Mouse (Mus musculus) hindbrain, postnatal 0 days (tissue): Measurements from ENCODE around the gene Crebrf. TPM values are rescaled to one million over a fixed set of nuclear protein-coding genes. Genes with fewer than 3 reads are reported as not detected.

ENCODE experiments used
- ATAC-seq: fragments of 200-750 bp; cut with Nextera tagmentation; 2 replicates; pipeline ENCODE4 v1.8.0; 2017; ENCODE audit warnings: mild to moderate bottlenecking, moderate TSS enrichment, moderate library complexity
- DNase-seq: peaks from one replicate; pipeline ENCODE4 v3.0.0-alpha.2; 2015; ENCODE audit warnings: low spot score
- H3K27ac ChIP-seq: fragments of 300-500 bp; sonication (generic); 2 replicates; pipeline ENCODE4 v1.5.1; 2014; ENCODE audit warnings: mild to moderate bottlenecking
- H3K27me3 ChIP-seq: fragments of 300-500 bp; sonication (generic); 2 replicates; pipeline ENCODE4 v1.6.1; 2014; ENCODE audit warnings: low read length, mixed read lengths; ENCODE audit not compliant: insufficient read depth
- H3K36me3 ChIP-seq: fragments of 300-500 bp; sonication (generic); 2 replicates; pipeline ENCODE4 v1.6.1; 2014; ENCODE audit warnings: low read length, mixed read lengths; ENCODE audit not compliant: insufficient read depth
- H3K4me1 ChIP-seq: fragments of 300-500 bp; sonication (generic); 2 replicates; pipeline ENCODE4 v1.6.1; 2014; ENCODE audit warnings: antibody characterized with exemption, low read length, mixed read lengths; ENCODE audit not compliant: insufficient read depth
- H3K4me2 ChIP-seq: fragments of 300-500 bp; sonication (generic); 2 replicates; pipeline ENCODE4 v1.6.1; 2014; ENCODE audit warnings: low read depth, mild to moderate bottlenecking, low read length, moderate library complexity, mixed read lengths
- H3K4me3 ChIP-seq: fragments of 300-500 bp; sonication (generic); 2 replicates; pipeline ENCODE4 v1.5.1; 2014; ENCODE audit warnings: low read length
- H3K9ac ChIP-seq: fragments of 300-500 bp; sonication (generic); replicated peaks from 2 replicates; pipeline ENCODE4 v1.6.1; 2014; ENCODE audit warnings: mild to moderate bottlenecking, low read length, moderate library complexity, mixed read lengths
- H3K9me3 ChIP-seq: fragments of 300-500 bp; sonication (generic); 2 replicates; pipeline ENCODE4 v1.6.1; 2016; ENCODE audit warnings: low read length, mixed read lengths
- CTCF ChIP-seq: IDR thresholded peaks from 2 replicates; pipeline ENCODE4 v1.5.1; 2016; ENCODE audit warnings: antibody characterized with exemption, control low read depth, low read depth
- WGBS: fragments of 180-500 bp; shearing (Covaris S2); extraction: QIAGEN DNeasy Blood & Tissue Kit; methylation state at CpG from one replicate; pipeline ENCODE4 v1.1.7; 2014; 5-methylcytosine and 5-hydroxymethylcytosine counted together
- polyA plus RNA-seq: library from polyadenylated mRNA; unstranded; fragments of >200 nt; fragmentation: Nextera tagmentation; extraction: Ambion mirVana; gene quantifications from 2 replicates; pipeline ENCODE4 v1.2.1, GENCODE M21; 2015
- total RNA-seq: library from RNA; depleted of rRNA; stranded (reverse); fragments of >200 nt; gene quantifications from 2 replicates; pipeline ENCODE4 v1.2.3, GENCODE M21; 2014

Crebrf gene
- total and polyA plus RNA-seq, 2 experiments from 2014 or later, result 11.7 to 17.7 TPM

DNA sequence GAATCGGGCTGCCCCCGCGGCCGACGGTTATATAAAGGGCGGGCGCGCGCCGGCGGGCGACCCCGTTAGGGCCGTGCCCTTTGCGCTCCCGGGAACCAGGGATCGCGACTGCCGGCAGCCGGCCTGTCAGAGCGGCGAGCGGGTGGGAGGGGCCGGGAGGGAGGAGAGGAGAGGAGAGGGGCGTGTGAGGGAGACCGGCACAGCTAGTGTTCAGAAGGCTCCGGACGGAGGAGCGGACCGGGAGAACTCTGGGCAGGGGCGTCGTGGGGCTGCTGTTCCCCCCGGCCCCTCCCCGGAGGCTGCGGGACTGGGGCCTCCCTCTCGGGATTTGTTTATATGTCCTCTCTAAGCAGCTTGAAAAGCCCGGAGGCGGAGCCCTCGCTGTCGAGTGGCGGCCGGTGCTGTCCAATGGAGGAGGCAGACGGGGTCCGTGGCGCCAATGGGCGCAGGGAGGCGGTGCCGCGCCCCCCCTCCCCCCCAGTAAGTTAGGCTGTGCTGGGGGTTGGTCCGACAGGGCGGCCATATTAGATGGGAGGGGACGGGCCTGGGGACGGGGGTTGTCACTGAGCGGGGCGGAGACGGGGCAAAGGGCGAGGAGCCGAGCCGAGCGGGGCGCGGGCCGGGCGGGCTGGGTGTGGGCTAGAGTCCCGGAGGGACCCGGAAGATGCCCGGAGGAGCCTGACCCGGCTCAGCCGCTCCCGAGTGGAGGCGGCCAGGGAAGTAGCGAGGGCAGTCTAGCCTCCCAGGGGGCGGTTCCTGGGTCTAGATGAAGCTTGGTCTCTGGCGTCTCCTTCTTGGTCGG, 667 bp downstream of the Crebrf start:
- H3K4me1 ChIP-seq, result no peaks in the 10 kb centered on the region
- ATAC-seq, result peak; percentile 98
- H3K4me3 ChIP-seq, result peak overlapping the region; percentile 99
- no peaks in the 10 kb centered on the region for H3K27me3 ChIP-seq
- no peaks in the 10 kb centered on the region for H3K9me3 ChIP-seq
- H3K4me2 ChIP-seq, result peak overlapping the region; percentile 77
- TF ChIP-seq CTCF, result no peak
- DNase-seq, result peak; percentile 98
- no peaks in the 10 kb centered on the region for H3K36me3 ChIP-seq
- under 1% methylated on average over 66 of the region's 75 CpGs for WGBS
- peak overlapping the region; percentile 65 for H3K9ac ChIP-seq
- H3K27ac ChIP-seq, result peak overlapping the region; percentile 85

DNA sequence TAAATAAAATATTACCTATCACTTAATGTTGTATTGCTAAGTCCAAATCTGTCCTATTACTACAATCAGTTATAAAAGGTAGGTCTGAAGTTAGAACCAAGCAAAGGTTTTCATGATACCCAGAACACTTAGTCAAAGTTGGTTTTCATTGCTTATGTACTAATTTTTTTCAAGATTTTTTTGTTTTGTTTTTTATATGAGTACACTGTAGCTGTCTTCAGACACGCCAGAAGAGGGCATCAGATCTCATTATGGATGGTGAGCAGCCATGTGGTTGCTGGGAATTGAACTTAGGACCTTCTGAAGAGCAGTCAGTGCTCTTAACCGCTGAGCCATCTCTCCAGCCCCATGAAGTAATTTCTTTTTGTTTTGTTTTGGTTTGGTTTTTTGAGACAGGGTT, 2.4 kb downstream of the Crebrf start:
- DNase-seq (no peak), ATAC-seq (no peak)
- WGBS, result 60% methylated on average over 2 of the region's 2 CpGs
- H3K36me3 ChIP-seq, result no peaks in the 10 kb centered on the region
- H3K9me3 ChIP-seq, result no peaks in the 10 kb centered on the region
- H3K4me3 ChIP-seq, result no peak overlapping the region
- H3K4me1 ChIP-seq, result no peaks in the 10 kb centered on the region
- H3K27ac ChIP-seq, result no peak overlapping the region
- no peak overlapping the region for H3K4me2 ChIP-seq
- no peaks in the 10 kb centered on the region for H3K27me3 ChIP-seq
- no peak for TF ChIP-seq CTCF
- H3K9ac ChIP-seq, result no peak overlapping the region

DNA sequence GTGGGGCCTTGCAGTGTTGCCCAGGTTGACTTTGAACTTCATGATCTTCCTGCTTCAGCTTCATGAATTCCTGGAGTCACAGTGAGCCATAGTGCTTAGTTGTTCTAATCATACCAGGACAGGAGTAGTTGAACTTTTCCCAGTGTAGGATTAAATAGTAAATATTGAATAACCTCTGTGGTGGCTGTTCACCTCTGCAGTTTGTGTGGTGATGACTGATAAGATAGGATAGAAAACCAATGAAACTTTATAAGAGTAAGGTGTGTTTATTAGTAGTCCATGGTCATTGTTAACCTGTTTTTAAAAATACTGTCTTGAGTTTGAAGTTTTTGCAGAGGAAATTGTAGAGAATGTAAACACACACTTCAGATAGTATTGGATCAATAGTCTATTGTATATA, 4.0 kb downstream of the Crebrf start:
- Histone ChIP-seq H3K36me3 (no peaks in the 10 kb centered on the region), H3K27ac (no peak overlapping the region), H3K4me2 (no peak overlapping the region), H3K4me1 (no peaks in the 10 kb centered on the region), H3K27me3 (no peaks in the 10 kb centered on the region), H3K9me3 (no peaks in the 10 kb centered on the region), H3K4me3 (no peak overlapping the region), H3K9ac (no peak overlapping the region)
- no peak for TF ChIP-seq CTCF
- DNase-seq (no peak), ATAC-seq (no peak)

DNA sequence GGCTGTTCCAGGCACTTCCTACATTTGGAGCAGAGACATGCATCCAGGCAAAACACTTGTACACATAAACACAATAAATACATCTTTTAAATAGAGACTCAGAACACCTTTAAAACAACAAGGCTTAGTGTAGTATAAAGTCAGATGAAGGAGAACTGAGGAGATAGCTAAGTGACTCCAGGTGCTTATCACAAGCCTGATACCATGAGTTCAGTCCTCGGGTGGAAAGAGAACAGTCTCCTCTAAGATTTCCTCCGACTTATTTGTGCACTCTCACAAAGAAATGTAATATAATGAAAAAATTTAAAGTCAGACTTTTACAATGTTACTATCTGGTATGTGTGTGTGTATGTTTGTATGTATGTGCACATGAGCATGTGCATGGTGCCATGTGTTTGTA, 6.4 kb downstream of the Crebrf start:
- Histone ChIP-seq H3K4me3 (no peak overlapping the region), H3K36me3 (no peaks in the 10 kb centered on the region), H3K4me1 (no peaks in the 10 kb centered on the region), H3K27ac (no peak overlapping the region), H3K27me3 (no peaks in the 10 kb centered on the region), H3K9ac (no peak overlapping the region), H3K4me2 (no peak overlapping the region), H3K9me3 (no peaks in the 10 kb centered on the region)
- ATAC-seq, result no peak
- no peak for TF ChIP-seq CTCF
- no peak for DNase-seq
- WGBS, result 81% methylated on average over 2 of the region's 2 CpGs

DNA sequence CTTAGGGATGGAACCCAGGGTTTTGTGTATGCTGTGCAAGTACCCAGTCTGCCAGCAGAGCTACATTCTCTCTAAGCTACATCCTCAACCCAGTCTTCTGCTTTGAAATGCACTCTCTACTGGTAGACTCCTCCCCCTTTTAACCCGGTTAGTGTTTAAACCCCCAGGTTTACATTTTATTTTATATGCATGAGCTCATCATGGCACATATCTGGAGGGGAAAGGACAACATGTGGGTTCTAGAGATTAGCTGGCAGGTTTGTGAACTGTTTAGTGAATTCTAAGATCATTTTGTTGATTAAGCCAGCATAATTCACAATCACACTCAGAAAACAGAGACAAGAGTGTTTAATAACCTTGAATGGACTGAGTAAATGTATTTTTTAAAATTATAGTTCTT, 9.3 kb downstream of the Crebrf start:
- ATAC-seq, result no peak
- H3K9ac ChIP-seq, result no peak overlapping the region
- H3K36me3 ChIP-seq, result no peaks in the 10 kb centered on the region
- H3K27me3 ChIP-seq, result no peaks in the 10 kb centered on the region
- DNase-seq, result no peak
- H3K4me2 ChIP-seq, result no peak overlapping the region
- H3K9me3 ChIP-seq, result no peaks in the 10 kb centered on the region
- no peak overlapping the region for H3K27ac ChIP-seq
- H3K4me1 ChIP-seq, result no peaks in the 10 kb centered on the region
- H3K4me3 ChIP-seq, result no peak overlapping the region
- WGBS, result 61% methylated on average over 1 of the region's 1 CpGs
- no peak for TF ChIP-seq CTCF

DNA sequence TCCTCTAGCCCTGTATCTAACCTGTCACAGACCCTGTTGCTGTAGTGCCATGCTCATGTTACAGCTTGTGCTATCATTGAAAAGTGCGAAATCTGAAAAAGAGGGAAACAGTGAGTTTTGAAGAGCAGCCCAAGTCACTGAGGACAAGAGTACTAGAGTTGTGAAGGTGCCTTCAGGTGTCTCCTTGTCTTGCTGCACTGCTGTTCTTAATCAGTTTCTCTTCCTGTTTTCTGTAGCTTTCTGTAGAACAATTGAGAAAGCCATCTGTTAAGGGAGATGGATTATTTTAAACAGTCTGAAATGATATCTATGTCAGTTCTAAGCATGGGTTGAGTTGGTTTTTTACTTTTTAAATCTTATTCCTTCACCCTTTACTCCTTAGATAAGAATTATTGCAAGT, 11.2 kb downstream of the Crebrf start:
- H3K9me3 ChIP-seq, result no peaks in the 10 kb centered on the region
- no peaks in the 10 kb centered on the region for H3K4me1 ChIP-seq
- ATAC-seq (no peak), DNase-seq (no peak)
- WGBS, result 81% methylated on average over 1 of the region's 1 CpGs
- no peak overlapping the region for H3K4me3 ChIP-seq
- H3K36me3 ChIP-seq, result no peaks in the 10 kb centered on the region
- no peaks in the 10 kb centered on the region for H3K27me3 ChIP-seq
- no peak for TF ChIP-seq CTCF
- H3K27ac ChIP-seq, result no peak overlapping the region
- H3K4me2 ChIP-seq, result no peak overlapping the region
- no peak overlapping the region for H3K9ac ChIP-seq

DNA sequence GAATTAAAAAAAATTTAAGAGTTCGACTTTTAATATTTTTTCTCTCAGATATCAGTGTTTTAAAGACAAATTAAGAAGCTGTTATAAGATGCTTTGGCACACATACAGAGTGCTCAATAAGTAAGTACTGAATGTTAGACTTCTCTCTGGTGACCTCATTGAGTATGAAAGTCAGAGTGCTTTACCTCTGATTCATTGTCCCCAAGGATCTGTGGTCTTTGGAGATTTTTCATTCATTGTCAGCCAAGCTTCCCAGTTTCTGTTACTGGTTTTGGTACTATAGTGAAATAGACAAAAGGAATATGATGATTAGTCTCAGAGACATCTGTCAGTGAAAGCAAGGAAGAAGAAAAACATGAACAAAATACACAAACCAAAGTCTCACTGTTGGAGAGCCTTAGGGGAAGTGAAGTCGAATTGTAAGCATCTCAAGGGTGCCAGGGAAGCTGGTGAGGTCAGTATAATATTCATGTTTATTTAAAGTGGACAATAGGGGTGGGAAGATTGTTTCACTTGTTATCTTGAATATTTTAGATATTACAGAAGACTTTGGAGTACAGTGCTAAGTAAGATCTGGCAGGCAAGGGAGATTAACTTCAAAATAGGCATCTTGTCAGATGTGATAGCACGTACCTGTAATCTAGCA, 11.8 kb downstream of the Crebrf start:
- Histone ChIP-seq H3K4me1 (no peaks in the 10 kb centered on the region), H3K36me3 (no peaks in the 10 kb centered on the region), H3K27me3 (no peaks in the 10 kb centered on the region), H3K4me3 (no peak overlapping the region), H3K9ac (no peak overlapping the region), H3K27ac (no peak overlapping the region), H3K4me2 (no peak overlapping the region), H3K9me3 (no peaks in the 10 kb centered on the region)
- WGBS, result 76% methylated on average over 3 of the region's 3 CpGs
- no peak for DNase-seq
- ATAC-seq, result no peak
- TF ChIP-seq CTCF, result no peak
